Mouse (Mus musculus): ENCODE data around the gene Imp4. TPM values are rescaled to one million over a fixed set of nuclear protein-coding genes. Genes with fewer than 3 reads are reported as not detected.
"Not testable (repeated sequence)": the region's sequence is repeated elsewhere in the genome, so short reads cannot be mapped to it uniquely, and the experiment has no call there.

Imp4 gene
- 10 to 100 TPM; 65.7 to 73.7 (median 71.4) TPM for total RNA-seq (2022)

DNA sequence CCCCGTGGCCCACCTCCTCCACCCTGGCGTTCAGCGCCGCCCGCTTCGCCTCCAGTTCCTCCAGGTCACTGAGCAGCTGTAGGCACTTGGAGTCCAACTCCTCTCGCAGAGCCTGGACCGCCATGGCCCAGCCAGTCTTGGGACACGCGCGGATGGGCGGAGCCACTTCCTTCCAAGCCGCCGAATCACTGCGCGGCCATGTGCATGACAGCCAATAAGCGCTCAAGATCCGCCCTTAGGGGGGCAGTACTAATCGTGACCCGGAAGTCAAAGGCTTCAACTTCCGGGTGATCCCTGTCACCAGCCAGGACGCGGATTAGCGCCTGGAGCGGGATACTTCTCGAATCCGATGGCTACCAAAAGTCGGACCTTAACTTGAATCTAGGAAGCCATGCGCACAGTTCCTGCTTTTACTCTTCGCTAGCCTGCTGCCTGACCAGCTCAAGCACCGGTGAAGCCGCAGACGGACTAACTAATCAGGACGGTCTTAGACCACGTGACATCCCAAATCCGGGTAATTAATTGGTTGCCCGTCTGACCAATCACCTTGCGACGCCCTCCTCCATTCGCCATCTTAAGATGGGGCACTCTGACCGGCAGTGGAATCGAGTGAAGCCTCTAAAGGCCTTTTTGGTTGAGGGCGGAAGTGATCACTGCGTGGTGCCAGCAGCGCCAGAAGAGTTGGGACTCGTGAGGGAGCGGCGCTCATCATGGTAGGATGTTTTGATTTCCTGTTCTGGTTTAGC lies at the start of gene Imp4, which contains the start of gene Ccdc115:
Gene Imp4 (plus strand): TSS at position 637 of the 746 bp plus-strand sequence.
Gene Ccdc115 (minus strand): TSS at position 458 of the 746 bp plus-strand sequence.
- peak; percentile 94 for DNase-seq

DNA sequence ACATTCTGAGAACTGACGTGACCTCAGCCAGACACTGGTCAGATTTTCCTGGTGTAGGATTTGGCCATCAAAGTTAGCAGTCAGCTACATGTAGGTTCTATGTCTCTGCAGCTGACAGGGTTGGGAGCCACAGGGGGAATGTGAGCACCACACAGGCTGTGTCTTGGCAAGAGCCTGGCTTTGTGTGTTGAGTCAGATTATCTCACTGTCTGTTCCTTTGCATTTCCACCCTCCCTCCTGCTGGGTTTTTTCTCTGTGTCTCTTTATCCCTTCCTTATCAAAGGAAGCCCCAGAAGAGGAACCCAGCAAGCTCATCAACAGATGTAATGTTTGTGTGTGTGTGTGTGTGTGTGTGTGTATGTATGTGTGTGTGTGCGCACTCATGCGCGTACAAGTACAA lies 43.3 kb upstream of the Imp4 start:
- DNase-seq = no peak

DNA sequence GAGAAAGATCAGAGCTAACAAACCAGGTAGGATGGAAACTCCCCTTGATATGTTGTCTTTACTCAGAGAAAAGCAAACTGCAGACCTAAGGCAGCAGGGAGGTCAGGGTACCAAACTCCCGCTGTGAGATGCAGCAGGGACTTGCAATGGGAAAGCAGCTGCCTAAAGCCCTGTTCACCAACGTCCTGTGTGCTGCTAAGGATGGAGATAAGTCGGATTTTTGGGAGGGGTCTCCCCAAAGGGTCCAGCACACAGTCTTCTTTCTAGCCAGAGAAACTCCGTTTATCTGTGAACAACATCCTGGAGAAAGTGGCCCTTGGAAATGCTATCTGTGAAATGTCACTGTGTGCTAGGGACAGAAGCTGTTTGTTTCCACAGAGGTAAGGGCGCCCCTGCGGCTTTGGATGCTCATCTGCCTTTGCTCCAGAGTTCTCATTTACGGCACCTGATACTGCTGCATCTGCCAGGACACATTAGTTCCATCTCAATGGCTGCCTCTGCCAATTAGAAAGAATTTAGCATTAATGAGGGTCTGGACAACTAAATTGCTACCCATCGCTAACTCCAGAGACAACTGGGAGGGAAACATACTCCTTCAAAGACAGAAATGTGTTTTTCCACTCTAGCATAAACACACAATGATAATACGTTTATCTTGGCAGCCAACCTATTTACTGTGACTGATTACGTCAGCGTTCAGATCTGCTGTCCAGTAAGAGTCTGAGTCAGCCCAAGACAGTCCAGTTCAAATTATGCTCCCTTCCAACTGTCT lies 40.3 kb upstream of the Imp4 start:
- no peak for DNase-seq

DNA sequence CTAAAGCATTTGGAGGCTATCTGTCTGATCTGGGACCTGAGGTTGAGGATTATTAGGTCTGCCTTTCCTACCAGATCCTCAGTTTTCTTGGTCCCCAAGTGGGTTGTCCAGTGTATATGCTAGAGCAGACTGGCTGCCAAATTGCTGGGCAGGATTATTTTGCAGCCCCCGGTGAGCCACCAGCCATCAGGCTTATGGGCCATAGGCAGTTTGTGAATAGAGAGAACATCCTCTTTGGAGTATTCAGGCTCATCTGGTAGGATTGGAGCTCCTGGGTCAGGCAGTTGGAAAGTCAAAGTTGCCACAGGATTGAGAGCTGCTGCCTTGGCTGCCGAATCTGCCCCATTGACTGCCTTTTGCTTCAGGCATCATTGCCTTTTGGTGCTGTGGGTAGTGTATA lies 11.2 kb upstream of the Imp4 start:
- DNase-seq = no peak

DNA sequence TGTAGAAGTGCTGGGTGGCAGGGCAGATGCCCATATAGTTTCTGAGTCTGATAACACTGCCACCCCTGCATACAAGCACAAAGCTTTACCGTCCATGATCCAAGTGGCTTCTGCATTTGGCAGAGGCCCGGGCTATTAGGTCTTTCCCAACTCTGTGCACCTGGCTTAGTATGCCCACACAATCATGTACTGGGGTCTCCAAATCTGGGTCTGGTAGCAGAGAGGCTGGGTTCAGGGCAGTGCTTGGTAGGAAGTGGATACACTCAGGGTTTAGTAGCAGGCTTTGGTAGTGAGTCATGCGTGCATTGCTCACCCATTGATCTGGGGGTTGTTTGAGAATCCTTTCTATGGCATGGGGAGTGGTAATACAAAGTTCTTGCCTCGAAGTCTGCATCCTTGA lies 10.4 kb upstream of the Imp4 start:
- DNase-seq = no peak

DNA sequence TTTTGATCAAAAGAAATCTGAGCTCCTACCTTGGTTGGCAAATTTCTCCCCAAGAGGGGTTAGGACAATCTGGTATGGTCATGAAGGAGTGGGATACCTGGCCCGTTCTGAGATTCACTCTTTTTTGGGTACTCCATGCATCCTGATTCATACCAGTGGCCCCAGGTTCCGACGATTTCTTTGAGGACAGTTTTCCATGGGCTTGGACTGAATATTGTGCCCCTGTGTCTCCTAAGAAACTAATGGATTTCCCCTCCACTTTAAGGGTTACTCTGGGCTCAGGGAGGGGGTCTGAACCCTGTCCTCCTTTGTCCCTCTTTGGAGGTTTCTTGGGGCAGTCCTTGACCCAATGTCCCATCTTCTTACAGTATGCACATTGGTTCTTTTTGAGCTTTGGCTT lies 8.7 kb upstream of the Imp4 start:
- DNase-seq = no peak

DNA sequence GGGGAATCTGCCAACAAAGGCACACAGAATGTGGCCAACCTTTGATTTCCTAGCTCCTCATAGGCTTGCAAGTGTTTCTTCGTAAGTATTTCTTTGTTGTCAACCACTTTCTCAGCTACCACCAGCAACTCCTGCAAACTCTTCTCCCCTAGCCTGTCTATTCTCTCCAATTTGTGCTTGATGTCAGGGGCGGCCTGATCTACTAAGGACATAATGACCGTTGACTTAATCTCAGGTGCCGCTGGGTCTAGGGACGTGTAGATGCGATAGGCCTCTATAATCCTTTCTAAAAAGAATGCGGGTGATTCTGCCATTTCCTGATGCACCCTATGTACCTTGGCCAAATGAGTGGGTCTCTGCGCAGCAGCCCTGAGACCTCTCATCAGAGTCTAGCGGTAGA lies 8.2 kb upstream of the Imp4 start:
- DNase-seq = no peak

DNA sequence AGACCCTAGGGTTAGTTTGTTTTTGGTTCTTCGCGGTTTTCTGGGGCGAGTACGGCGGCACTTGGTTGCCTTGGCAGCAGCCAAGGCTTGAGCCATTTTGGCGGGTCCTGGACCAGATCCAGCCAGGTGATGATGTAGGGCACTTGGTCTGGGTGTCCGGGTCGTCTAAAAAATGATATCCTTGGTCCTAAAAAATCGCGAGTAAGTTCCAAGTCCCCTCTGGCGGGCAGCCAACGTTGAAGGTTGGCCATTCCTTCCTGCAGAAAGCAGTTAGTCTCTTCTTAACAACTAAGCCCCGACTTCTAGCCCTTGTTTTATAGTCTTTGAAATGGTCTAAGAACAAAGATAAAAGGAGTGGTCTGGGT lies 7.3 kb upstream of the Imp4 start:
- DNase-seq = no peak

DNA sequence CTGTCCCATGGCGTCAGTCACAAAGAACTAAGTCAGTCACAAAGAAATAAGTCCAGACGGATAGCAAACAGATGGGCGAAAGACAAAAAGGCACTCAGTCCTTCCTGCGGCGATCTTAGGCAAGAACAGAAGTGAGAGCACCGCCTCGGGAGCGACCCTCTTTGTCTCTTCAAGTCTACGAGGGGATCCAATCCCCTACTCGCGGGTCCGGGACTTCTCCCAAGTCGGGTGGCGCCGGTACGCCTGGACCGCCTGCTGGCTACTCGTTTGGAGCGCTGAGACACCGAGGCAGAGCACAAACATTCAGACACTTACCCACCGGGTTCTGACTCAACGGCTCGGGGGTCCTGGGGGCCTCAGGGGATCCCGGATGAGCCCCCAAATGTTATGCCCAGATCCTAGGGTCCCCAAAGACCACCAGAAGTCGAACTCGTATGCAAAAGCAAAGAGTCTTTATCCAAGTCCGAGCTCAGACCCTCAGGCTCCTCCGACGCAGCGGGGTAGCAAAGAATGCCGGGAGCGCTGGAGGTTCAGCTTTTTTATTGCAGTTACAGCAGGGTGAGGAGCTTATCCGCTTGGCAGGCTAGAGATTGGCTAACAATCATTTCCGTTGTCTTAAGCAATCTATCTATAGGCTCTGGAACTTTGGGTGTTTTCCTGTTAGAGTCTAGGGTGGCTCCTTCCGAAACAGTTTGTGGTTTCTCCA lies 6.7 kb upstream of the Imp4 start:
- no peak for DNase-seq

GRCm38 (mm10) chr1:34433891-34434521 lies 5.6 kb upstream of the Imp4 start:
- no peak for DNase-seq

GRCm38 (mm10) chr1:34434660-34435160 lies 4.9 kb upstream of the Imp4 start:
- DNase-seq = peak; percentile 89

- no peak for DNase-seq
Observed at GRCm38 (mm10) chr1:34435371-34436120, 4.1 kb upstream of the Imp4 start.

DNA sequence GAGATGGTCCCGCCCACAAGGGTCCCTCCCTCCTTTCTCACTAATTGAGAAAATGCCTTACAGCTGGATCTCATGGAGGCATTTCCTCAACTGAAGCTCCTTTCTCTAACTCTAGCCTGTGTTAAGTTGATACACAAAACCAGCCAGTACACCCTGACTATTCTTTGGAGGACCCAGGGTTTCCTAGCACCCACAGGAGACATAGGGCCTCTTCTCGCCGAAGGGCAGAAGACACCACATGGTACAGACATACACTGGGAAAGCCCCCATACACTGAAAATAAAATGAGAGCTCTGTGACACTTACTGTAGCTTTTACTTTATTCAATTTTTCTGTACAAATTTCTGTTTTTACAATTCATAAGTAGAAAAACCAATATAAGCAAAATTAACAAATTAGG lies 3.3 kb upstream of the Imp4 start:
- no peak for DNase-seq

- not testable (repeated sequence) for DNase-seq
Observed at GRCm38 (mm10) chr1:34437366-34437765, 2.3 kb upstream of the Imp4 start.

- DNase-seq = no peak
Observed at GRCm38 (mm10) chr1:34438381-34439051, 1.1 kb upstream of the Imp4 start.

GRCm38 (mm10) chr1:34439961-34440630 lies 445 bp downstream of the Imp4 start:
- no peak for DNase-seq

DNA sequence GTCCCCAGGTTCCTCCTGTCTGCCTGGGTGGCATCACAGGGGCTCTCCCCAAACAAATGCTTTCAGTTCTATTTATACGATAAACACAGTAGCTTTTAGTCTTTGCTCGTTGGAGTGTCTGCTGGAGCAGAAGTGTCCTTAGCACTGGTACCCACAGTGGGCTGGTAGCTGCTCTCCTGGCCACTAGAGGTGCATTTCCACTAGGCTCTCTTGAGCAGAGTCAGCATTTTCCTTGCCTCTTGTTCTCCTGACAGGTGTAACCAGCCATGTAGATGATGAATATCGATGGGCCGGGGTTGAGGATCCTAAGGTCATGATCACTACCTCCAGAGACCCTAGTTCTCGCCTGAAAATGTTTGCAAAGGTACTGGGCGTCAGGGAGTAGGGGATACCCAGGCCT lies 3.5 kb downstream of the Imp4 start:
- DNase-seq = no peak

GRCm38 (mm10) chr1:34458431-34458830 lies 18.8 kb downstream of the Imp4 start:
- DNase-seq = no peak

DNA sequence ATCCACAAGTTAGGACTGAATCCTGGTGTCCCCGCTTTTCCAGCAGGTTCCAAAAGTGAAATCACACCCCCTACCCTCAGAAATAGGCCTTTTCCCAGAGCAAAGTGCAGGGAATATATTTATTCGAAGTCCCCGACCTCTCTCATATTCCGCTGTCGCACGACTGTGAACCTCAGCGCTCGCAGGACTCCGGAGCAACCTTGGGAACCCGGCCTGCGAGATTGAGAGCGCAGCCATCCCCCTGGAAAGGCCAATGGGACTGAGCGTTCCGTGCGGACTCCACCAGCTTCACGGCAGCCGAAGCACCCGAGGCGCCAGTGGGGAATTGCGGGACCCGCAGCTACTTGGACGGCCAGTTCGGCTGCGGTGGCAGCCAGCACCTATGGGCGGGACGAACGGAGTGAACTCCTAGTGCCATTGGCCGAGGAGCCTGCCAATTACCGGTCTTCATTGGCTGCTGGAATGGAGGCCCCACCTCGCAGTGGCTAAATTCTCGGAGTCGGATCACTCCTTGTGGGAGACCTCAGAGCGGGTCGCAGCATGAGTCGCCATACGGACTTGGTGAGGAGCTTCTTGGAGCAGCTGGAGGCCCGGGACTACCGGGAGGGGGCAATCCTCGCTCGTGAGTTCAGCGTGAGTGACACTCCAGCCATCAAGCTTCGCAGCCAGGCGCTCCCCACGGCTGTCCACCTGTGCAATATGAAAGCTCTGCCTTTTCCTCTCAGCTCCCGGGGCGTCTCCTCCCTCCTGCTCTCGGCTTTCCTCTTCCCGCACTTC lies 19.8 kb downstream of the Imp4 start, which contains the start of gene Ptpn18:
Gene Ptpn18 (plus strand): TSS at position 479 of the 777 bp plus-strand sequence.
- peak; percentile 89 for DNase-seq

GRCm38 (mm10) chr1:34460061-34460441 lies 20.4 kb downstream of the Imp4 start:
- no peak for DNase-seq

All from adrenal gland, adult 8-10 months (tissue).